Mouse (Mus musculus) gastrocnemius, postnatal 25 days (tissue): ENCODE measurements around the gene Oscp1. TPM values are rescaled to one million over a fixed set of nuclear protein-coding genes. Genes with fewer than 3 reads are reported as not detected.

Experiments
- total RNA-seq, 2 experiments: library from RNA; stranded (reverse); gene quantifications; 1 replicate in 1 of 2; 2 replicates in 1 of 2; pipeline ENCODE4 v1.2.3; 2021

Oscp1 gene
- total RNA-seq, 2 experiments from 2014 or later: 0.72 to 2.2 TPM

Other genes with a start within 250 kb of the Oscp1 start
- gene Csf3r, start 34.0 kb upstream of the Oscp1 start, total RNA-seq: under 1 TPM; 0.13 to 0.21 TPM
- 10 to 100 TPM; 65.8 to 68.8 TPM for gene Mrps15, start 11.6 kb upstream of the Oscp1 start, total RNA-seq
- 1 to 10 TPM; 6.7 to 7.6 TPM for gene Lsm10, start 38.1 kb downstream of the Oscp1 start, total RNA-seq
- 10 to 100 TPM; 70.8 to 75.6 TPM for gene Stk40, start 45.4 kb downstream of the Oscp1 start, total RNA-seq
- 1 to 10 TPM; 6.3 to 6.8 TPM for gene Eva1b, start 89.2 kb downstream of the Oscp1 start, total RNA-seq
- 1 to 10 TPM in 1 of 2 experiments, under 1 TPM in 1; 0.94 to 1.3 TPM for gene Sh3d21, start 104.9 kb downstream of the Oscp1 start, total RNA-seq
- gene Thrap3, start 144.2 kb downstream of the Oscp1 start, total RNA-seq: 10 to 100 TPM; 90.9 to 92.4 TPM
- 100 to 1,000 TPM; 166 to 187 TPM for gene Map7d1, start 197.8 kb downstream of the Oscp1 start, total RNA-seq
- 10 to 100 TPM; 18.0 to 21.0 TPM for gene Trappc3, start 203.8 kb downstream of the Oscp1 start, total RNA-seq
- 1 to 10 TPM in 1 of 2 experiments, under 1 TPM in 1; 0.96 to 3.9 TPM for gene Col8a2, start 228.2 kb downstream of the Oscp1 start, total RNA-seq